Mouse (Mus musculus): ENCODE data around the gene Mfap1b. TPM values are rescaled to one million over a fixed set of nuclear protein-coding genes. Genes with fewer than 3 reads are reported as not detected.
"Not testable (repeated sequence)": the region's sequence is repeated elsewhere in the genome, so short reads cannot be mapped to it uniquely, and the experiment has no call there.

The Mfap1b gene
- total and polyA plus RNA-seq, 3 experiments, result 19.1 to 20.3 TPM; not detected in 1

DNA sequence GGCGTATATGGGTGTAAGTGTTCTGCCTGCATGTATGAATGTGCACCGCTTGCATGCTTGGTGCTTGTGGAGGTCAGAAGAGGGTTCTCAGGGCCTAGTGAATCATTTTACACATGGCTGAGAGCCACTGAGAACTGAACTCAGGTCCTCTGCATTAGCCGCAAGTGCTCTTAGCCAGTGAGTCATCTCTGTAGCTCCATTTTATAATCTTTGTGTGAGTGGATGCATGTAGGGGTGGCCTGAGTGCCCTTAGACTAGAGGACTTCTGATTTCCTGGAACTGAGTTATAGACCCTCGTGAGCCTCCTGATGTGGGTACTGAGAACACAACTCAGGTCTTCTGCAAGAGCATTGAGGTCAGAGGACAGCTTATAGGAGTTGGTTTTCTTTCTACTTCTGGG is 40.3 kb upstream of the Mfap1b start:
- Histone ChIP-seq H3K27me3 (ENCODE audit: control insufficient read depth in 1 of 2, insufficient read depth in 2 of 2, low read length in 2 of 2) (no peaks in the 10 kb centered on the region), H3K36me3 (ENCODE audit: control insufficient read depth in 1 of 2, insufficient read depth in 2 of 2, low read length in 2 of 2) (peaks cover 9 to 11% of the 10 kb centered on the region in 2 experiments), H3K9ac (ENCODE audit: control insufficient read depth, low read depth, low read length, poor library complexity, severe bottlenecking) (no peak overlapping the region), H3K9me3 (replicated peaks; ENCODE audit: insufficient read depth, low read length) (no peaks in the 10 kb centered on the region), H3K4me3 (ENCODE audit: control insufficient read depth in 1 of 2, insufficient read depth in 1 of 2, low read depth in 2 of 2, low read length in 2 of 2) (no peak overlapping the region), H3K4me1 (ENCODE audit: control insufficient read depth in 1 of 2, insufficient read depth in 2 of 2, low read length in 2 of 2) (peaks cover 8 to 12% of the 10 kb centered on the region in 2 experiments), H3K79me2 (ENCODE audit: control insufficient read depth, insufficient read depth, low read length, poor library complexity) (peaks cover 22% of the 10 kb centered on the region), H3K27ac (ENCODE audit: control insufficient read depth, low read depth, low read length) (no peak overlapping the region)
- no peak for DNase-seq (ENCODE audit: low read depth, low spot score)
- TF ChIP-seq RAD21 (IDR thresholded peaks at IDR 0.05; ENCODE audit: low read depth, low read length), result no peak
- TF ChIP-seq SIN3A (IDR thresholded peaks at IDR 0.05; ENCODE audit: low read length), result no peak
- no peak for TF ChIP-seq EP300 (IDR thresholded peaks at IDR 0.05; ENCODE audit: low read depth in 1 of 2, low read length in 2 of 2)
- no peak for TF ChIP-seq MYB (IDR thresholded peaks at IDR 0.05; ENCODE audit: low read depth, low read length)
- no peak for TF ChIP-seq TBP (IDR thresholded peaks at IDR 0.05; ENCODE audit: low read depth, low read length)
- no peak for TF ChIP-seq USF1 (IDR thresholded peaks at IDR 0.05; ENCODE audit: low read depth, low read length)
- no peak for TF ChIP-seq SMC3 (IDR thresholded peaks at IDR 0.05; ENCODE audit: low read depth, low read length)
- TF ChIP-seq POLR2AphosphoS5 (IDR thresholded peaks at IDR 0.05; ENCODE audit: borderline replicate concordance, low read depth, low read length), result no peak
- no peak for TF ChIP-seq MAFK (IDR thresholded peaks at IDR 0.05; ENCODE audit: borderline replicate concordance, low read depth, low read length)
- TF ChIP-seq NRF1 (IDR thresholded peaks at IDR 0.05; ENCODE audit: insufficient read depth, low read depth, low read length, poor library complexity, severe bottlenecking), result no peak
- no peak for TF ChIP-seq E2F4 (IDR thresholded peaks at IDR 0.05; ENCODE audit: borderline replicate concordance, low read depth, low read length)
- TF ChIP-seq POLR2AphosphoS2 (IDR thresholded peaks at IDR 0.05; ENCODE audit: low read length), result no peak
- no peak for TF ChIP-seq TAL1 (IDR thresholded peaks at IDR 0.05; ENCODE audit: low read length)
- TF ChIP-seq ZMIZ1 (IDR thresholded peaks at IDR 0.05; ENCODE audit: low read depth, low read length), result no peak
- no peak for TF ChIP-seq ZC3H11A (IDR thresholded peaks at IDR 0.05; ENCODE audit: low read depth, low read length)
- no peak for TF ChIP-seq MYC (IDR thresholded peaks at IDR 0.05; ENCODE audit: low read depth, low read length)

DNA sequence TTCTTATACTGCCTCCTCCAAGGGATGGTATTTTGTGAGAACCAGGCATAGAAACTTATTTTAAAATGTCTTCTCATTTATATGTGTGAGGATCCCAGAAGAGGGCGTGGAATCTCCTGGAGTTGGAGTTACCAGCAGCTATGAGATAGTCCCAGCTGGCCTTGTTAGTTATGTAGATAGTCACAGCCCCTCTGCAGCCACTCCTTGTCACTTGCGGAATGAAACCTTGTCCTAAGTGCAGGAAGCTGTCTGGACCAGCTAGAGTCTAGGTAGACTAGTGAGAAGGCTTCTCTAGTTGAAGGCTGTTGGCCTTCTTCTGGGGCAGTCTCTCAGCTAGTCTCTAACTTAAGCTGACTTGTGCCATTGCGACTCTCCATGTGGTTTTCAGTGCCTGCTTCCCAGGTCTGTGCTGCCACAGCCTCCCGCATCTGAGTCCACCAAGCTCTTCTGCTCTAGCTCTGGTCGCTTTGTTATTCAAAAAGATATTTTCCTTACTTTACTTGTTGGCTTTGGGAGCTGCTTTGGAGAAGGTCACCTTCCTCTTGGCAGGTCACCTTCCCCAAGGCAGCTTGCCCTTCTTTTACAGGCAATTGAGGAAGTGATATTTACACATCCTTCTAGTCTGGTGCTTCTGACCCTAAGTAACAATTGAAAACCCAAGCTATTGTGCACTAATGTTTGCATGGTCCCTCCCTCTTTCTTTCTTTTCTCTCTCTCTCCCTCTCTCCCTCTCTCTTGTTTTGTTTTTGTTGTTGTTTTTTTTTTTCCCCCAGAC is 39.3 kb upstream of the Mfap1b start:
- not testable (repeated sequence) for H3K9me3 ChIP-seq (replicated peaks; ENCODE audit: insufficient read depth, low read length); H3K4me3 ChIP-seq (ENCODE audit: control insufficient read depth in 1 of 2, insufficient read depth in 1 of 2, low read depth in 2 of 2, low read length in 2 of 2); H3K27ac ChIP-seq (ENCODE audit: control insufficient read depth, low read depth, low read length); DNase-seq (ENCODE audit: low read depth, low spot score); H3K9ac ChIP-seq (ENCODE audit: control insufficient read depth, low read depth, low read length, poor library complexity, severe bottlenecking); H3K27me3 ChIP-seq (ENCODE audit: control insufficient read depth in 1 of 2, insufficient read depth in 2 of 2, low read length in 2 of 2)
- Histone ChIP-seq H3K36me3 (ENCODE audit: control insufficient read depth in 1 of 2, insufficient read depth in 2 of 2, low read length in 2 of 2) (peaks cover 11% of the 10 kb centered on the region in 2 experiments), H3K79me2 (ENCODE audit: control insufficient read depth, insufficient read depth, low read length, poor library complexity) (peaks cover 32% of the 10 kb centered on the region), H3K4me1 (ENCODE audit: control insufficient read depth in 1 of 2, insufficient read depth in 2 of 2, low read length in 2 of 2) (peaks cover 8 to 12% of the 10 kb centered on the region in 2 experiments)

Data from MEL (cell line).